Mouse (Mus musculus) inflammation-experienced regulatory T-cells, adult 6 months (primary cell): ENCODE results near the gene Papolg. TPM values are rescaled to one million over a fixed set of nuclear protein-coding genes. Genes with fewer than 3 reads are reported as not detected.
"Not testable (repeated sequence)": the region's sequence is repeated elsewhere in the genome, so short reads cannot be mapped to it uniquely, and the experiment has no call there.

Experiments
- ATAC-seq: one replicate; pipeline ENCODE4 v1.8.0; 2017
- polyA plus RNA-seq, 3 experiments: library from polyadenylated mRNA; unstranded; fragments of 100-300 nt; shearing (Covaris generic); gene quantifications; one replicate each; pipeline ENCODE4 v1.2.1; 2017

The Papolg gene
- polyA plus RNA-seq = 10 to 100 TPM; 38.4 to 44.2 (median 40.9) TPM

DNA sequence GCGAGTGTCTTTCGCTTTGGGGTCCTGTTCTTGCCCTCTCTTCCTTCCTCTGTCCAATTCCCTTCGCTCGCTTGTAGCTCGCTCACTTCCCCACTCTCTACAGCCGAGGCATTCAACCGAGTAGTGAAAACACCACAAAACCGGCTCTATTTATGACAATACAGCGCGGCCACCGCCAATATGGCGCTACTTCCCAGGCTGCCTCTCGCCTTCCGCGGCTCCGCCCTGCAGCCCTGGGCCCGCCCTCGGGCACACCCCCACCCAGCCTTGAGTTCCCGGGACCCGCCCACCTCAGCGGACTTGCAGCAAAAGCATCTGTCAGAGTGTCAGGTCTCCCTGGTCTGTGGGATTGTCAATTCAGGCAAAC lies at the start of gene Papolg:
Papolg (minus strand) TSS at position 194 of the 367 bp plus-strand sequence.
- ATAC-seq = peak; percentile 95

- not testable (repeated sequence) for ATAC-seq
Observed at GRCm38 (mm10) chr11:23928146-23928545, 33.1 kb upstream of the Papolg start.

DNA sequence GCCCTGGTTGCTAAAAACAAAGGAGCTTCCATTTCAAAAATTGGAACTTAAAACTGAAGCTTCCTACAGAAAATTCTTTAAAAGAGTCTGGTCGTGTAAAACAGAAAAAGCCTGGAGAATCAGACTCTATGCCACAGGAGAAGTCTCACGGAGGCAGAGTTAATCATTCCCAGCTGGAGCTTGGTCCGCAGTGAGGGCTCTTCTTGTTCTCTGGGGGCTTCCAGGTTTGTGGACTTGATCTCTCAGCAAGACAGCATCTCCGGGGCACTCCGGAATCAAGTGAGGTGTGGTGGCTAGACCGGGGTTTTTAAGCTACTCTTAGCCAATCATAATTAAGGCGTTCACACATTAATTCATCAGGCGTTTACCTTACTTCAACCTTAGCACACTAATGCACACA lies 32.6 kb upstream of the Papolg start:
- no peak for ATAC-seq

GRCm38 (mm10) chr11:23913824-23914223 lies 18.8 kb upstream of the Papolg start:
- ATAC-seq = not testable (repeated sequence)

- ATAC-seq = no peak
Observed at GRCm38 (mm10) chr11:23903909-23904308, 8.9 kb upstream of the Papolg start.

DNA sequence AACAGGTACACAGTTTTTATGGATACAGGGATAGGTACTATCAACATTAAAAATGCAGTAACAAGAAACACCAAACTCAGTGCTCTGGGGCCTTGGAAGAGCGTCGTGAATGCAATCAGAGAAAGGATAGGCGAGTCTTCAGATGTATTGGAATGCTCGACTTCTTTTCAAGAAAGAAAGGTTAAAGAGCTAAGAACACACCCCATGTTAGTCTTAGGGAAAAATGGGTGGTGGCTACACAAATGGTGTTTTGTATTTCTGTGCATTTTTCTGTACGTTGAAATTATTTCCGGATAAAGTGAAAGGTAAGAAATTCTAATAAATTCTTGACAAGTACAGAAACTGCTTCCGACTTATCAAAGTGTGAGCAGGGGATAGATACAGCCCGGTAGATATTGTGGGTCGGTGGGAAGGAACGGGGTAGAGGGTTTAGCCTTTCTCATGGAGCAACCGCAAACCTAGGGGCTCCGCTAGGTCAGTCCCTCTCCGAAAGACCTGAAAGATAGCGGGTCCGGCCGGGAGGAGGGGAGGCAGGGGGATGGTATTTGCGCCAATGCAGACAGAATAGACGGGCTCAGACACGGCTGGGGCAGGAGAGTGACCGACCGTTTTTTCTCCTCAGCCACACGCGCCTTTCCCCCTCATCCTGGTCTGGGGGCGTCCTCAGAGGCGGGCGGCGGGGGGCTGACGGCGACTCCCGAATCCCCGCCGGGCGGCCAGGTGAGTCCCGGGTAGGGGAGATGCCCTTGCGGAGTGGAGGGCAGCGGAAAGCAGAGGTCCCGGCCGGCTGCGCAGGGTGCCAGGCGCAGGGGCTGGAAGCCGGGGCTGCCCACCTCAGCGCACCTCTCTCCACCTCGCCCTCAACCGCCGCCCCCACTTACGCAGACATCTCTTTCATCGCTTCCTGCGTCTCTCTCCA lies 653 bp downstream of the Papolg start:
- ATAC-seq = peak; percentile 83

GRCm38 (mm10) chr11:23893556-23893955 lies 1.5 kb downstream of the Papolg start:
- no peak for ATAC-seq

GRCm38 (mm10) chr11:23864326-23864725 lies 30.7 kb downstream of the Papolg start:
- ATAC-seq = no peak

DNA sequence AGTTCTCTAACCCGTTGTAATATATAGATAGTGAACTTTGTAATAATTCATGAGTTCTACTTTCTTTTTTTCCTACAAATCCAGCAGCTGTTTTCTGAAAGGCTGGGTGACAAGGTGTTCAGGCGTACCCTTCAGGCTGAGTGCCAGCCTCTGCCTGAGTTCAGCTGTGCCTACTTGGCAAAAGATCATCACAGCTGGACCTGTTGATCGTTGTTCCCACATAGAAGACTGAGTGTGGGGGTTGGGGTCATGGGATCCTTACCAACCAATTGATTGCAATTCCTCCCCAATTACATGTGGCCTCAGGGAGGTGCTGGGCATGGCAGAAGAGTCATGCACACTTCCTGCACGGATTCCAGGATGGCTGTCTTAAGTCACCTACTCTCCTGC lies 38.3 kb downstream of the Papolg start:
- no peak for ATAC-seq

DNA sequence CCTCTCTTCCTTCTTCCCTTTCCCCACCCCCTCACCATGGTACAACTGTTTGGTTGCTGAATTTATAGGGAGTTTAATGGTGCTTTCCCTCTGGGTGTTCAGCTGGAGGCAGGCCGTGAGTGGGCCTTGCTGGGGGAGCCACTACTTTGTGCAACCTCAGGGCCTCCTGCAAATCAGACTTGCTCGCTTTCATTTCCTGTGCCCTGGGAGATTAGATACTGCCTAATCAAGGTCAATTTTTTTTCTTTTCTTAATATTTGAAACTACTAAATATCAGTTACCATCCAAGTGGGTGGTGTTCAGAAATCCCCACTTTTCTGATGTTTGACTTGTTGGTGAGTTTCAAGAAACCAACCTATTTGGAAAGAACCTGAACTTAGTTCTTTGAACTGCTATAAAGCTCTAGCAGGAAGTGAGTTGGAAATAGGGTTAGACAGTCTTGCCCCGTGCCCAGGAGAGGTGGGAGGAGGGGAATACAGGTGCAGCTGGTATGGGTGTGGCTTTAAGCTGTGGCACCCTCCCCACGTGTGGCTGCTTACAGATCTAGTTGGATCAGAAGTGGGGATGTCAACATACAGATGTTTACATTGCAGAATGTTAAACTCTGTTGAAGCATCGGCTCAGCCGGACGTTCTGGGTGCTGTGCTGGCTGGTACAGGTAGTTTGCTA lies 38.9 kb downstream of the Papolg start:
- peak; percentile 76 for ATAC-seq

- ATAC-seq = peak; percentile 54
Observed at GRCm38 (mm10) chr11:23855182-23855802, 39.8 kb downstream of the Papolg start.

DNA sequence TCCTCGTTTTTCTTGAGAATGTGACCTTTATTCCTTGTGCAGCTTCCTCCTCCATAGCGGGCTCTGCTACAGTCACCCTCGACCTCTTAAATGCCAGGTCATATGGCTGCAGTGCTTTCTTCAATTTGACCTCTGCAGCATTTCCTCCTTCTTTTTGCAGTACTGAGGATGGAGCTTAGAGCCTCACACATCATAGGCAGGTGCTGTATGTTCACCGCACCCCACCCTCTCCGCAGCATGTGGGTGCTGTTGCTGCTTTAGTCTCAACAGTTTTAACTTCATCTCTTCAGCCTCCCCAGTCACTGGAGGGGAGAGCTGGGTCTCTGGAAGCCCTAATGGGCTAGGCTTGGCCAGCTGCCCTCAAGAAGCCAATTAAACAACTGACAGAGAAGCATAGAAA lies 41.7 kb downstream of the Papolg start:
- no peak for ATAC-seq

- peak; percentile 87 for ATAC-seq
Observed at GRCm38 (mm10) chr11:23846016-23846815, 48.8 kb downstream of the Papolg start.

DNA sequence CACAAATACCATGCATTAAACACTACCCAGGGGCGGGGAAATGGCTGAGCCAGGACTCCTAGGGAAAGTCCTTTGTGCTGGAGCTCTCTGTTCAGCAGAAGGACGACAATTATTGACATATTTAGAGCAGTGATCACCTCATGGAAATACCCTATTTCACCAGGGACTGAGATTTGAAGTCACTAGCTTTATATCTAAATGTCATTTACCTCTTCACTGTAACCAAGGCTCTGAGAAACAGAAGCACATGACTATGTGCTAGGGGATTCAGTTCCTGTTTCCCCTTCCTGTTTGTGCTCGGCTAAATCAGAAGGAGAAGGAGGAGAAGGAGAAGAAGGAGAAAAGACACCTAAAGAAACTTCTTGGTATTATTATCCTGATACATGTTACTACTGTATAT lies 71.8 kb downstream of the Papolg start:
- ATAC-seq = peak; percentile 54

GRCm38 (mm10) chr11:23821652-23822051 lies 73.4 kb downstream of the Papolg start:
- ATAC-seq = no peak

- no peak for ATAC-seq
Observed at GRCm38 (mm10) chr11:23820977-23821376, 74.1 kb downstream of the Papolg start.

DNA sequence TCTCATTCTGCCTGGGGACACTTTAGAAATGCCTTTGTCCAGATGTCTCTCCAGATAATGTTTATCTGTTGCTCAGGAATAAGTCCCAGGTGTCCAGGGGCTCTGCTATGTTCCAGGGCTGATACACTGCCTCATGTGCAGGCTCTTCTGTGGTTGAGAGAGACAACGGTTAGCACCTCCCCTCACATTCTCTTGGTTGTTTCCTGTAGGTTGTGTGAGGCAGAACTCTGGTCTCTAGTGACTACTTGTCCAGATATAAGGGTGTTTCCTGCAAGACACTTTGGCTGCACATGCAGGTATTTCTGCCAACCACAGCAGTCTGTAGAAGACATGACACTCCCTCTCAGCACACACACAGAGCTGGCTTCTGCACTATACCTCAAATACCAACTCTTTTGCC lies 76.3 kb downstream of the Papolg start:
- ATAC-seq = peak; percentile 54

Other genes with a start within 250 kb of the Papolg start
- 10 to 100 TPM; 21.6 to 35.1 (median 34.1) TPM for gene Pus10, start 229.6 kb downstream of the Papolg start, polyA plus RNA-seq
- gene Pex13, start 229.3 kb downstream of the Papolg start, polyA plus RNA-seq = 10 to 100 TPM in 1 of 3 experiments, 1 to 10 TPM in 2; 9.2 to 11.2 (median 9.9) TPM
- 10 to 100 TPM; 19.6 to 33.6 (median 22.1) TPM for gene Rel, start 124.3 kb downstream of the Papolg start, polyA plus RNA-seq
- not detected for gene A830031A19Rik, start 179.8 kb upstream of the Papolg start, polyA plus RNA-seq
- under 1 TPM; 0.35 to 0.51 (median 0.44) TPM for gene Bcl11a, start 182.8 kb upstream of the Papolg start, polyA plus RNA-seq